Mouse (Mus musculus) retina, embryonic 14.5 days (tissue): Measurements from ENCODE around the gene Tnc.

Experiments used
- DNase-seq: peaks from one replicate; pipeline ENCODE4 v3.0.0-alpha.2; 2015; ENCODE audit warnings: low spot score

Tnc gene

DNA sequence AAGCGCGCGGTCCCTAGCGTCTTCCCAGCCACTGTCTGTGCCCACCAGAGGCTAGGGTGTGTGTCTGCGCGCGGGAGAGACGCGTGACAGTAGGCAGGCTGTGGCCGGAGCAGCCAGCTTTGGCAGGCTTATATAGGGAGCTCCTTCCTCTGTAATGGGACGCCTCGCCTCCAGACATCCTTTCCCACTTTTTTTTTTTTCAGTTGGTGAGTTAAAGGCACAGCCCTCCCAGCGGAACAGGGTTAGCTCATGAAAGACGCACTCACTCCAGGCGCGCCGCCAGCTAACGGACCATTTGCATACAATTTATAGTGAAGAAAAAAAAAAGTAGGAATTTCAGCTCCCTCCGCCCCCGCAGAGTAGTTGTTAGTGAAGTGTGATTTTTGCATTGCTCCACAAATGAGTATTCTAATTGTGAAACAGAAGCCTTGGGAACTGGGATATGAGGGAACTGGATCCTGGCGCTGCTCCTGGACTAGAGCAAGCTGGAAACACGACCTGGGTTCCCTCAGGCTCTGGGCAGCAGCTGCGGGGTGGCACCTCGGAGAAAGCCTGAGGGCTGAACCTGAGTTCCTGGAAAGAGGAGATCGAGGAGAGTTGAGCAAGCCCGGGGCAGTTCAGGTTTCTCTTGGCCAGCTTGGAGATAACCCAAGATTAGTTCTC, at the start of gene Tnc:
TSS of gene Tnc (minus strand) at position 185 of the 663 bp plus-strand sequence.
- DNase-seq: peak; percentile 34

DNA sequence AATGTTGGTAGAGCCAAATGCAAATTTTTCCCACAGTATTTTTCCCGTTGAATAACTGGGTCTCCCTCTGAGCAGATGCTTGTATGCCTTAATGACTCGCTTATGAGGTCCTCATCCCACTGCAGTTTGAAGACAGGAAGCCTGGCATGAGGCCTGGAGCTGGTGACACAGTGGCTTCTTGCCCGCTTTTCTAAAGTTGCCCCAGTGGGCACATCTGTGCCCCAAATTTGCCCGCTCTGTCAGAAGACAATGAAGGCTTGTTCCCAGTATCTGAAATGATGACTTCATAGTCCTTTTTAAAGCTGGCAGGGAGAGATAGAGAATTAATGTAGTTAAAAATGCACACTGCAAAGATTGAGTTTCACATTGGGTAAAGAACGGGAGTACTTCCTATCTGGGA, 47.4 kb upstream of the Tnc start:
- DNase-seq: no peak

DNA sequence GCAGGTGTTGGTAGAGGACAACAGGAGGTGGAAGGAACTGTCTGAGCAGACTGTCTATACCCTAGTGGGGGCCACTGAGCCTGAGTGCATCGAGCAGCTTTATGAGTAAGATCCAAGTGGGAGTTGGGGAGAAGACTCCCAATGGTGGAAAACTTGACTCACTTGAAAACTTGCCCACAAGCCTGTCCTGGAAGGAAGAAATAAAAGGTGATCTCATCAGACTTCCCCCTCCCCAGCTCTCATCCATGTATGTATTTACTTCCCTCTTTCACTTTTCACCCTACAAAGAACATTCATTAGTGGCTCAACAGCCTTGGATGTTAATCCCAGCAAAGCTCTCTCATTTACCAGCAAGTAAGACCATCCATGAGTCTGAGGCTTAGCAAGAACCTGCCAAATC, 46.0 kb upstream of the Tnc start:
- DNase-seq: no peak

- no peak for DNase-seq
Measured at GRCm38 (mm10) chr4:64089378-64089777, 42.6 kb upstream of the Tnc start.

DNA sequence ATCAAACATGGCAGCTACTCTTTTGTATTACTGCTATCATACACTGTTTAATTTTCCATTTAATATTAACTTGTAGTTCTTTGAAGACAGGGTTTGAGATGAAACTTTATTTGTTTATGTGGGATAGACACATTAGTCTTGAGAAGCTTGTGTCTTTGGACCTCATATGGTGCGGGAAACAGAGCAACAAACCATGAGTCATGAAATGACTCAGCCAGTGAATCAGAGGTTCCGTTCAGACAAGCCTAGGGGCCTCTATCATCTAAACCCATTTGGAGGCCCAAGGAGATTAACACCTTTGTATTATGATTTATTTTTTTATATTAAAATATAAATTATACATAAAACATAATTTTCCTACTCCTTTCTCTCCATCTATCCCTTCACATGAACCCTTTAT, 40.9 kb upstream of the Tnc start:
- no peak for DNase-seq

- DNase-seq: no peak
Measured at GRCm38 (mm10) chr4:64085993-64086567, 39.3 kb upstream of the Tnc start.

GRCm38 (mm10) chr4:64083858-64084257, 37.0 kb upstream of the Tnc start:
- no peak for DNase-seq

- no peak for DNase-seq
Measured at GRCm38 (mm10) chr4:64078029-64078619, 31.3 kb upstream of the Tnc start.

DNA sequence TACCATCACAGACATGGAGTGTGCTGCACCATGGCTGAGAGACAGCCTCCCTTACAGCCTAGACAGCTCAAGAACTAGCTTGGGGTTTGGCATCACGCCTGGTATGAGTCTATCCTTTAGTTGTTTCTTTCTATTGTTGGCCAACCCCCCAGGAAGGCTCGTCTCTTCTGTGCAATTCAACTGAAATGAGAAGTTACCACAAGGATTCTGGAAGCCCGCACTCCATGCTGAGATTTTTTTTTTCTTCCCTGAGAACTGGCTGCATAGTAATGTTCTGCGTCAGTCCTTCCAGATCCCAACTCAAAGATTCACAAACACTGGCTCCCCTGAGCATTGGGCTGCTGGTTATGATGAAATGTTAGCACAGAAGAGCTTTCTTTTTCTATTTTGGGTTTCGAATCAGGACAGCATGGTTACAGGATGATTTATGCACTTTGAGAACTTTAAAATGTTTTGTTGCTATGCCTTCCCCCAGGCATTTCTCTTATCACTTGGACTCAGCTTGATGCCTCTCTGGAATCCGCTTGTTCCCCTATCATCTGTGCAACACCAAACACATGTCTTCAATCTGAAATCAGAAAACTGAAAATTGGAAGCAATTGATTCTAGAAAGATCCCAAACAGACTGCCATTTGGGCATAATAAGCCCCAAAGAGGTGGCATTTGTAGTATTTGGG, 29.7 kb upstream of the Tnc start:
- DNase-seq: no peak

DNA sequence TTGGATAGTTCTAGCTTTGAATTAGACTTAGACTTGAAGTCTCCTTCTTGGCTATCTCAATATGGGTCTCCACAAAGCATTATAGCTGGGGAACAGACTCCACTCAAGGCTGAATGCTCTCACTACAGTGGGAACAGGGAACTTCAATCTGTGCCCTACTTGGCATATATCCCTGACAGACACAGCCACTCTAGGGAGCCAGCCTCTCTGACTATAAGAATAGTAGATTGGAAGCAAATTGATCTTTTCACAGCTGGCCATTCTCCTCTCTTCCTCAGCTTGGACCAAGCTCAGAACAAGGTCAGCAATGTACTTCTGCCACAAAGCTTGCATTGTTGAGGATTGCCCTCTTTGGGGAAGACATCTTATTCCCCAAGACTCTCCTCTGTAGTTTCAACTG, 27.9 kb upstream of the Tnc start:
- no peak for DNase-seq

- DNase-seq: no peak
Measured at GRCm38 (mm10) chr4:64067394-64067793, 20.6 kb upstream of the Tnc start.

GRCm38 (mm10) chr4:64065266-64065665, 18.5 kb upstream of the Tnc start:
- no peak for DNase-seq

DNA sequence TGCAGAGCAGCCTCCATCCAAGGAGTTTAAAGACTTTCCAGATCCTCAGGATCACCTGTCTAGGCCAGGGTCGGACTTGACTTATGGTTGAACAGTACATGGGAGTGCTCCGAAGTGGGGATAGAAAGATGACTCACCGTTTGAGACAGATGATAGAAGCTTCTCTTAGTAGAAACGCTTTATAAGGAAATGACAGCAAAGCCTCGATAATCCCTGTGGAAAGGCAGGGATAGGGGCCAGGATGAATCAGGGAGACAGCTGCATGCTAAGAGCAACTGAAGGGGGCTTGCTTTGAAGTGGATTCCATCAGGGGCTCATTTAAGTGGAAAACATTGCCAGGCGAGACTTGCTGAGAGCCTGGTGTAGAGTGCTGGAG, 12.0 kb upstream of the Tnc start:
- no peak for DNase-seq

- peak; percentile 23 for DNase-seq
Measured at GRCm38 (mm10) chr4:64058048-64058855, 11.4 kb upstream of the Tnc start.

- DNase-seq: no peak
Measured at GRCm38 (mm10) chr4:64048177-64048576, 1.4 kb upstream of the Tnc start.

GRCm38 (mm10) chr4:64043893-64044292, 2.9 kb downstream of the Tnc start:
- no peak for DNase-seq

- no peak for DNase-seq
Measured at GRCm38 (mm10) chr4:64043371-64043770, 3.4 kb downstream of the Tnc start.

- no peak for DNase-seq
Measured at GRCm38 (mm10) chr4:64039091-64039490, 7.7 kb downstream of the Tnc start.

DNA sequence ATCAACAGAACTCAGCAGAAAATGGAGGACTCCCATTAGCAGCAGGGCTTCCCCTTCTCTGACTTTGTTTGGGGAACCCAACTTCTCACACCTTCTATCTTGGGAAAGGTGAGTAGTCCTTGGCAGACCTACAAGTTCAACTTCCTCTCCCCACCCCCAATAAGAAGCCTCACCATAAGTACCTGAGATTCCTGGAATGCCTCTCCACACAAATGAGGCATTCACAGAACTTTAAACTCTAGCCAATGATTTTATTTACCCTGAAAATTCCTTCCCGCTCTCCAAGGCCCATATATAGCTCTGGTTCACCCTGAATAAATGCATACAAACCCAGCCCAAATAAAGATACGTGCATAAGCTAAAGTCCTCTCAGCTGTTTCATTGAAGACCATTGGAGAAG, 9.3 kb downstream of the Tnc start:
- no peak for DNase-seq

- DNase-seq: no peak
Measured at GRCm38 (mm10) chr4:64034724-64035123, 12.1 kb downstream of the Tnc start.

- DNase-seq: no peak
Measured at GRCm38 (mm10) chr4:64033191-64033590, 13.6 kb downstream of the Tnc start.

DNA sequence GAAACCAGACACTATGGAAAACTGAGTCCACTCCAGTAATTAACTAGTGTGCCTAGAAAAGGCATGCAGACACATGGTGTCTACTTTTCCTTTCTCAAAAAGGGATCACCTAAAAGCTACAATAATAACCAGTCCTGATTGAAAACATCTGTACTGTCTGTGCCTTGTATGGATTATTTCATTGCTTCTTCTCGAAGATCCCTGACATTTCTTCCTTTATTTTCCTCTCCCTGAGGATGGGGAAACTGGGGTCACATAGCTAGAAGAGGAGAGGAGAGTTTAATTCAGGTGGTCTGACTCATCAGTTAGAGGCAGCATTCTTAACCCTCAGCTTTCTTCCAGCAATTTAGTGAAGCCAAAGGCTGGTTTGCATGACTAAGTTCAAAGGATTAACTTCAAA, 17.3 kb downstream of the Tnc start:
- no peak for DNase-seq
